Mouse (Mus musculus) lung, postnatal 0 days (tissue): ENCODE data around the gene Tenm1. TPM values are rescaled to one million over a fixed set of nuclear protein-coding genes. Genes with fewer than 3 reads are reported as not detected.

ENCODE experiments used
- ATAC-seq: fragments of 200-750 bp; cut with Nextera tagmentation; 2 replicates; pipeline ENCODE4 v1.8.0; 2017; ENCODE audit warnings: moderate library complexity
- DNase-seq: peaks from one replicate; pipeline ENCODE4 v3.0.0-alpha.2; 2016; ENCODE audit warnings: low spot score
- H3K27ac ChIP-seq: fragments of 300-500 bp; sonication (generic); 2 replicates; pipeline ENCODE4 v1.5.1; 2014; ENCODE audit warnings: antibody characterized with exemption, mild to moderate bottlenecking, low read length, mixed read lengths
- H3K27me3 ChIP-seq: fragments of 300-500 bp; sonication (generic); replicated peaks from 2 replicates; pipeline ENCODE4 v1.6.1; 2014; ENCODE audit warnings: low read length, mixed read lengths; ENCODE audit not compliant: insufficient read depth
- H3K36me3 ChIP-seq: fragments of 300-500 bp; sonication (generic); 2 replicates; pipeline ENCODE4 v1.6.1; 2014; ENCODE audit warnings: low read length, mixed read lengths; ENCODE audit not compliant: insufficient read depth
- H3K4me1 ChIP-seq: fragments of 300-500 bp; sonication (generic); 2 replicates; pipeline ENCODE4 v1.6.1; 2014; ENCODE audit warnings: antibody characterized with exemption, low read depth, low read length, mixed read lengths; ENCODE audit not compliant: insufficient read depth
- H3K4me2 ChIP-seq: fragments of 300-500 bp; sonication (generic); replicated peaks from 2 replicates; pipeline ENCODE4 v1.6.1; 2014; ENCODE audit warnings: low read depth, mild to moderate bottlenecking, low read length, moderate library complexity, mixed read lengths
- H3K4me3 ChIP-seq: fragments of 300-500 bp; sonication (generic); 2 replicates; pipeline ENCODE4 v1.5.1; 2014; ENCODE audit warnings: low read depth, low read length
- H3K9ac ChIP-seq: fragments of 300-500 bp; sonication (generic); replicated peaks from 2 replicates; pipeline ENCODE4 v1.6.1; 2014; ENCODE audit warnings: low read depth, mild to moderate bottlenecking
- H3K9me3 ChIP-seq: fragments of 300-500 bp; sonication (generic); 2 replicates; pipeline ENCODE4 v1.6.1; 2016; ENCODE audit warnings: low read length, mixed read lengths
- CTCF ChIP-seq: IDR thresholded peaks from 2 replicates; pipeline ENCODE4 v1.5.1; 2016; ENCODE audit warnings: antibody characterized with exemption, mild to moderate bottlenecking
- EP300 ChIP-seq: IDR thresholded peaks from 2 replicates; pipeline ENCODE4 v1.6.1; 2016; ENCODE audit warnings: antibody characterized with exemption, mild to moderate bottlenecking, control low read depth
- WGBS: fragments of 180-500 bp; shearing (Covaris S2); extraction: QIAGEN DNeasy Blood & Tissue Kit; methylation state at CpG from one replicate; pipeline ENCODE4 v1.1.7; 2014; 5-methylcytosine and 5-hydroxymethylcytosine counted together
- polyA plus RNA-seq: library from polyadenylated mRNA; unstranded; fragments of >200 nt; fragmentation: Nextera tagmentation; extraction: Ambion mirVana; gene quantifications from 2 replicates; pipeline ENCODE4 v1.2.1, GENCODE M21; 2015

The Tenm1 gene
- polyA plus RNA-seq, 1 experiment from 2014 or later, result not detected

DNA sequence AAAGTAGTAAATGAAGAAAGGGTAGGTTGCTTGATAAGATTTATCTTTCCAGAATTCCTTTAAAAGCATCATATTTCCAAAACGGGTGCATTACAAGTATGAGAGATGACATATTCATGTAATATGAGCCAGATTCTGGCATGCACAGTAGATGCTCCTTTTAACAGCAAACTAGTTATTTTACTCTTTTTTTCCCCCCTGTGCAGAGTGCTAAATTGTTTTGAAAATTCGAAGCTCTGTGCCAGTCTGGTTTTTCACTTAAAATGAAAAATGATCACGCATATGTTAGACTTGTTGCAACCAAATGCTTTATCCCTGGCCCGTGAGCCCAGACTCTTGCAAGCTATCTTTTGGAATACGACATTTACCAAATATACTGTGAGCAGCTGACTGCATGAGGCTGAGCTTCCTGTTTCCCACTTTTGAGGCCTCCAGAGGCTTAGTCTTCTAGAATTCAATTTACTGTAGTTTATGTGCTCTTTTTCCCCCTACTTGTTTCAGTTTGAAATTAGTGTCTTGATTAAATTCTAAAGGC is 226.6 kb downstream of the Tenm1 start:
- WGBS, result 54% methylated on average over 5 of the region's 5 CpGs
- no peaks in the 10 kb centered on the region for H3K27me3 ChIP-seq
- no peak overlapping the region for H3K4me3 ChIP-seq
- H3K27ac ChIP-seq, result no peak overlapping the region
- no peaks in the 10 kb centered on the region for H3K9me3 ChIP-seq
- no peak overlapping the region for H3K4me2 ChIP-seq
- H3K36me3 ChIP-seq, result no peaks in the 10 kb centered on the region
- no peaks in the 10 kb centered on the region for H3K4me1 ChIP-seq
- DNase-seq (no peak), ATAC-seq (no peak)
- TF ChIP-seq EP300 (no peak), CTCF (no peak)
- no peak overlapping the region for H3K9ac ChIP-seq

- no peaks in the 10 kb centered on the region for H3K36me3 ChIP-seq
- no peak overlapping the region for H3K9ac ChIP-seq
- WGBS, result 76% methylated on average over 1 of the region's 1 CpGs
- no peak for ATAC-seq
- no peak for DNase-seq
- no peak overlapping the region for H3K27ac ChIP-seq
- TF ChIP-seq EP300 (no peak), CTCF (no peak)
- H3K9me3 ChIP-seq, result no peaks in the 10 kb centered on the region
- H3K4me3 ChIP-seq, result no peak overlapping the region
- no peaks in the 10 kb centered on the region for H3K27me3 ChIP-seq
- H3K4me1 ChIP-seq, result no peaks in the 10 kb centered on the region
- no peak overlapping the region for H3K4me2 ChIP-seq
These were observed 246.0 kb downstream of the Tenm1 start for GRCm38 (mm10) chrX:43182975-43183374.

- WGBS, result 71% methylated on average over 3 of the region's 3 CpGs
- no peak for ATAC-seq
- Histone ChIP-seq H3K4me2 (no peak overlapping the region), H3K36me3 (no peaks in the 10 kb centered on the region), H3K9ac (no peak overlapping the region), H3K4me1 (no peaks in the 10 kb centered on the region), H3K27ac (no peak overlapping the region), H3K4me3 (no peak overlapping the region), H3K9me3 (no peaks in the 10 kb centered on the region), H3K27me3 (no peaks in the 10 kb centered on the region)
- no peak for DNase-seq
- TF ChIP-seq CTCF (no peak), EP300 (no peak)
These were observed 277.4 kb downstream of the Tenm1 start for GRCm38 (mm10) chrX:43151561-43151960.

GRCm38 (mm10) chrX:43129696-43130095 is 299.2 kb downstream of the Tenm1 start:
- H3K4me2 ChIP-seq, result no peak overlapping the region
- no peaks in the 10 kb centered on the region for H3K36me3 ChIP-seq
- no peaks in the 10 kb centered on the region for H3K27me3 ChIP-seq
- no peak for DNase-seq
- no peak overlapping the region for H3K27ac ChIP-seq
- H3K4me3 ChIP-seq, result no peak overlapping the region
- no peak for ATAC-seq
- H3K9me3 ChIP-seq, result no peaks in the 10 kb centered on the region
- TF ChIP-seq CTCF (no peak), EP300 (no peak)
- H3K4me1 ChIP-seq, result no peaks in the 10 kb centered on the region
- no peak overlapping the region for H3K9ac ChIP-seq
- WGBS, result 59% methylated on average over 2 of the region's 2 CpGs

DNA sequence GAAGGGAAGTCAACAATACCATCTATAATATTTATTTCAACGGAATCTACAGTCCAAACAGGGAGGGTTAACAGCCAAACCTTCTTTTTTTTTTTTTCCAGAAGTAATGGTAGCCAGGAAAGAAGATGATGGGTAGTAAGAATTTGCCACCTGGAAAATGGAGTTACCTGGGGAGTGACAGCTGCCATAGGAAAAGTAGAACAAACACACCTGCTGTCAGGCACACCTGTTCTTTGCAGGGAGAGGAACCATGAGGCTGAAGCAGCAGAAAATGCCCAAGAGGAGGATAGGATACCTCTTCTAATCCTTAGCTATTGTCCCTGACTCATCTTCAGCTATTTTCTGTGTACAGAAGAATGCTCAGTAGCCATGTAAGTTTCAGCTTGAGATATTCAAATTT is 306.4 kb downstream of the Tenm1 start:
- Histone ChIP-seq H3K4me2 (no peak overlapping the region), H3K27me3 (no peaks in the 10 kb centered on the region), H3K4me1 (no peaks in the 10 kb centered on the region), H3K9me3 (no peaks in the 10 kb centered on the region), H3K36me3 (no peaks in the 10 kb centered on the region), H3K4me3 (no peak overlapping the region), H3K9ac (no peak overlapping the region), H3K27ac (no peak overlapping the region)
- no peak for ATAC-seq
- 58% methylated on average over 1 of the region's 1 CpGs for WGBS
- no peak for DNase-seq
- TF ChIP-seq EP300 (no peak), CTCF (no peak)

DNA sequence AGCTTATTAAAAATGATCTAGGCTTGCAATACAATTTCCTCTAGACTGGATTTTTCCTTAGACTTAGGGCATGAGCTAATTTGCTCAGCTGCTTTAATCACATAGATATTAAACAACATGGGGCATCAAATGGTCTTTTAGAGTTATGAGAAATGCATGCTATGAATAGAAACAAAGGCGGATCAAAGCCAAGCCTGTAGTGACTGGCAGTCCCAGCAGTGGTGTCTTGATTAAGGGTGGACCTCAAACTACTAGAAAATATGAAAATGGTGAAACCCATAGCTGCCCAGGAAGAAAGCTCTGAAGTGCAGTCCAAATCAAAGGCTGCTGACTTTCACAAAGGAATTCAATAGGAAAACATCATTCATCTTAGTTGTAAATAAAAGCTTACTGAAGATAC is 306.9 kb downstream of the Tenm1 start:
- no peak overlapping the region for H3K4me2 ChIP-seq
- 65% methylated on average over 1 of the region's 1 CpGs for WGBS
- ATAC-seq (no peak), DNase-seq (no peak)
- H3K4me1 ChIP-seq, result no peaks in the 10 kb centered on the region
- no peaks in the 10 kb centered on the region for H3K9me3 ChIP-seq
- no peaks in the 10 kb centered on the region for H3K27me3 ChIP-seq
- H3K4me3 ChIP-seq, result no peak overlapping the region
- H3K36me3 ChIP-seq, result no peaks in the 10 kb centered on the region
- H3K9ac ChIP-seq, result no peak overlapping the region
- no peak overlapping the region for H3K27ac ChIP-seq
- TF ChIP-seq EP300 (no peak), CTCF (no peak)

- TF ChIP-seq CTCF, result no peak
- no peak for TF ChIP-seq EP300
- Histone ChIP-seq H3K4me2 (no peak overlapping the region), H3K36me3 (no peaks in the 10 kb centered on the region), H3K4me3 (no peak overlapping the region), H3K27me3 (no peaks in the 10 kb centered on the region), H3K27ac (no peak overlapping the region), H3K4me1 (no peaks in the 10 kb centered on the region), H3K9ac (no peak overlapping the region), H3K9me3 (no peaks in the 10 kb centered on the region)
- WGBS, result 72% methylated on average over 2 of the region's 2 CpGs
- DNase-seq (no peak), ATAC-seq (no peak)
These were observed 442.8 kb downstream of the Tenm1 start for GRCm38 (mm10) chrX:42986100-42986499.
